Mouse (Mus musculus): ENCODE results near the gene Id2.

Gene Id2

GRCm38 (mm10) chr12:25073374-25073773, 23.6 kb downstream of the Id2 start:
- DNase-seq, result no peak

- no peak for DNase-seq
Measured at GRCm38 (mm10) chr12:25062264-25062663, 34.7 kb downstream of the Id2 start.

GRCm38 (mm10) chr12:25060901-25061300, 36.0 kb downstream of the Id2 start:
- no peak for DNase-seq

- DNase-seq, result no peak
Measured at GRCm38 (mm10) chr12:25059487-25060200, 37.3 kb downstream of the Id2 start.

- no peak for DNase-seq
Measured at GRCm38 (mm10) chr12:25054963-25055362, 42.0 kb downstream of the Id2 start.

GRCm38 (mm10) chr12:25054511-25054910, 42.4 kb downstream of the Id2 start:
- no peak for DNase-seq

GRCm38 (mm10) chr12:25049253-25049652, 47.7 kb downstream of the Id2 start:
- no peak for DNase-seq

- no peak for DNase-seq
Measured at GRCm38 (mm10) chr12:25044579-25044978, 52.4 kb downstream of the Id2 start.

- DNase-seq, result no peak
Measured at GRCm38 (mm10) chr12:25044056-25044455, 52.9 kb downstream of the Id2 start.

Data from right cerebral cortex, postnatal 25 days (tissue).